Mouse (Mus musculus) MEL (cell line): ENCODE data around the gene Rhoh. TPM values are rescaled to one million over a fixed set of nuclear protein-coding genes. Genes with fewer than 3 reads are reported as not detected.

Experiments used
- DNase-seq: peaks from one replicate; pipeline ENCODE4 v3.0.0; 2011; ENCODE audit warnings: low read depth, low spot score
- H3K27ac ChIP-seq: 2 replicates; pipeline ENCODE4 v1.5.1; 2012; ENCODE audit warnings: low read depth, mild to moderate bottlenecking, control low read depth, low read length, moderate library complexity; ENCODE audit not compliant: control insufficient read depth
- H3K27me3 ChIP-seq, 2 experiments: fragments of 150-350 bp in 1 of 2; sonication (generic) in 1 of 2; 2 replicates each; pipeline ENCODE4 v1.6.1; 2012; ENCODE audit warnings: low read length in 2 of 2, mild to moderate bottlenecking in 2 of 2, improper control_type of control experiment in 1 of 2, moderate library complexity in 1 of 2; ENCODE audit not compliant: insufficient read depth in 2 of 2, control insufficient read depth in 1 of 2
- H3K36me3 ChIP-seq, 2 experiments: 2 replicates each; pipeline ENCODE4 v1.6.1; 2012 to 2014; ENCODE audit warnings: low read length in 2 of 2, improper control_type of control experiment in 1 of 2, inconsistent platforms in 1 of 2, mild to moderate bottlenecking in 1 of 2; ENCODE audit not compliant: insufficient read depth in 2 of 2, control insufficient read depth in 1 of 2
- H3K4me1 ChIP-seq, 2 experiments: fragments of 150-350 bp in 1 of 2; sonication (generic) in 1 of 2; 2 replicates each; pipeline ENCODE4 v1.6.1; 2012; ENCODE audit warnings: low read length in 2 of 2, improper control_type of control experiment in 1 of 2, mild to moderate bottlenecking in 1 of 2; ENCODE audit not compliant: insufficient read depth in 2 of 2, control insufficient read depth in 1 of 2
- H3K4me3 ChIP-seq, 2 experiments: fragments of 150-350 bp in 1 of 2; sonication (generic) in 1 of 2; 2 replicates each; pipeline ENCODE4 v1.5.1; 2012; ENCODE audit warnings: low read depth in 2 of 2, low read length in 2 of 2, mild to moderate bottlenecking in 2 of 2, moderate library complexity in 2 of 2, control low read depth in 1 of 2, improper control_type of control experiment in 1 of 2; ENCODE audit not compliant: control insufficient read depth in 1 of 2, insufficient read depth in 1 of 2
- H3K79me2 ChIP-seq: 2 replicates; pipeline ENCODE4 v1.6.1; 2012; ENCODE audit warnings: mild to moderate bottlenecking, low read length, moderate library complexity; ENCODE audit not compliant: control insufficient read depth, poor library complexity, insufficient read depth
- H3K9ac ChIP-seq: 2 replicates; pipeline ENCODE4 v1.6.1; 2012; ENCODE audit warnings: low read depth, mild to moderate bottlenecking, control low read depth, low read length, moderate library complexity; ENCODE audit not compliant: control insufficient read depth, poor library complexity, severe bottlenecking
- H3K9me3 ChIP-seq: fragments of 150-350 bp; sonication (generic); replicated peaks from 2 replicates; pipeline ENCODE4 v1.6.1; 2012; ENCODE audit warnings: mild to moderate bottlenecking, low read length, improper control_type of control experiment, moderate library complexity; ENCODE audit not compliant: insufficient read depth
- CTCF ChIP-seq, 3 experiments: IDR thresholded peaks in 2 of 3; conservative IDR thresholded peaks in 1 of 3; 2 replicates each; pipeline ENCODE4 v1.5.1; 2011 to 2012; ENCODE audit warnings: low read length in 3 of 3, low read depth in 2 of 3, mild to moderate bottlenecking in 2 of 3, improper control_type of control experiment in 1 of 3, inconsistent platforms in 1 of 3, mixed read lengths in 1 of 3, moderate library complexity in 1 of 3; ENCODE audit not compliant: control insufficient read depth in 1 of 3, insufficient read depth in 1 of 3, poor library complexity in 1 of 3, severe bottlenecking in 1 of 3
- E2F4 ChIP-seq: IDR thresholded peaks from 2 replicates; pipeline ENCODE4 v1.6.1; 2011; ENCODE audit warnings: low read depth, low read length, improper control_type of control experiment, borderline replicate concordance
- EP300 ChIP-seq, 2 experiments: IDR thresholded peaks; 2 replicates each; pipeline ENCODE4 v1.6.1; 2011; ENCODE audit warnings: improper control_type of control experiment in 2 of 2, low read length in 2 of 2, low read depth in 1 of 2, mild to moderate bottlenecking in 1 of 2
- GATA1 ChIP-seq: IDR thresholded peaks from 2 replicates; pipeline ENCODE4 v1.6.1; 2011; ENCODE audit warnings: low read depth, low read length, improper control_type of control experiment
- JUND ChIP-seq: IDR thresholded peaks from 2 replicates; pipeline ENCODE4 v1.6.1; 2011; ENCODE audit warnings: low read depth, mild to moderate bottlenecking, improper control_type of control experiment, low read length
- KAT2A ChIP-seq: conservative IDR thresholded peaks from 2 replicates; pipeline ENCODE4 v1.6.1; 2012; ENCODE audit warnings: low read depth, low read length, improper control_type of control experiment, inconsistent platforms
- MAX ChIP-seq: IDR thresholded peaks from 2 replicates; pipeline ENCODE4 v1.6.1; 2011; ENCODE audit warnings: low read length, improper control_type of control experiment
- MXI1 ChIP-seq: IDR thresholded peaks from 2 replicates; pipeline ENCODE4 v1.6.1; 2011; ENCODE audit warnings: mild to moderate bottlenecking, low read depth, low read length, improper control_type of control experiment
- MYB ChIP-seq: IDR thresholded peaks from 2 replicates; pipeline ENCODE4 v1.6.1; 2011; ENCODE audit warnings: mild to moderate bottlenecking, low read depth, low read length, improper control_type of control experiment
- MYC ChIP-seq: IDR thresholded peaks from 2 replicates; pipeline ENCODE4 v1.6.1; 2011; ENCODE audit warnings: low read depth, mild to moderate bottlenecking, low read length, improper control_type of control experiment, moderate library complexity
- NELFE ChIP-seq: IDR thresholded peaks from 2 replicates; pipeline ENCODE4 v1.6.1; 2011; ENCODE audit warnings: low read depth, low read length, improper control_type of control experiment
- POLR2A ChIP-seq, 2 experiments: IDR thresholded peaks; 2 replicates each; pipeline ENCODE4 v1.6.1; 2011 to 2012; ENCODE audit warnings: low read length in 2 of 2, mild to moderate bottlenecking in 2 of 2, control low read depth in 1 of 2, improper control_type of control experiment in 1 of 2, low read depth in 1 of 2, moderate library complexity in 1 of 2; ENCODE audit not compliant: control insufficient read depth in 1 of 2, insufficient read depth in 1 of 2, poor library complexity in 1 of 2
- POLR2AphosphoS5 ChIP-seq: IDR thresholded peaks from 2 replicates; pipeline ENCODE4 v1.6.1; 2012; ENCODE audit warnings: low read depth, borderline replicate concordance, mild to moderate bottlenecking, inconsistent platforms, low read length, moderate library complexity, mixed read lengths
- RAD21 ChIP-seq: IDR thresholded peaks from 2 replicates; pipeline ENCODE4 v1.6.1; 2011; ENCODE audit warnings: mild to moderate bottlenecking, low read depth, low read length, improper control_type of control experiment
- TBP ChIP-seq: IDR thresholded peaks from 2 replicates; pipeline ENCODE4 v1.8.0; 2011; ENCODE audit warnings: low read depth, low read length, improper control_type of control experiment
- USF1 ChIP-seq: IDR thresholded peaks from 2 replicates; pipeline ENCODE4 v1.6.1; 2014; ENCODE audit warnings: low read depth, mild to moderate bottlenecking, inconsistent platforms, low read length, improper control_type of control experiment, moderate library complexity
- ZC3H11A ChIP-seq: IDR thresholded peaks from 2 replicates; pipeline ENCODE4 v1.6.1; 2012; ENCODE audit warnings: low read depth, mild to moderate bottlenecking, inconsistent platforms, low read length, improper control_type of control experiment
- ZKSCAN1 ChIP-seq: IDR thresholded peaks from 2 replicates; pipeline ENCODE4 v1.6.1; 2012; ENCODE audit warnings: low read depth, mild to moderate bottlenecking, inconsistent platforms, low read length, improper control_type of control experiment, moderate library complexity
- ZMIZ1 ChIP-seq: IDR thresholded peaks from 2 replicates; pipeline ENCODE4 v1.6.1; 2012; ENCODE audit warnings: low read depth, mild to moderate bottlenecking, inconsistent platforms, low read length, improper control_type of control experiment, moderate library complexity
- ZNF384 ChIP-seq: IDR thresholded peaks from 2 replicates; pipeline ENCODE4 v1.6.1; 2012; ENCODE audit warnings: low read depth, mild to moderate bottlenecking, inconsistent platforms, low read length, improper control_type of control experiment
- polyA plus RNA-seq, 2 experiments: library from polyadenylated mRNA; stranded (reverse) in 1 of 2; unstranded in 1 of 2; fragments of >175 nt in 1 of 2; fragments of >200 nt in 1 of 2; gene quantifications; 2 replicates each; pipeline versions ENCODE4 v1.2.1 to v1.2.4; 2012; ENCODE audit warnings: low replicate concordance in 2 of 2, low read depth in 1 of 2; ENCODE audit not compliant: insufficient read length in 2 of 2, insufficient read depth in 1 of 2, missing spikeins in 1 of 2
- total RNA-seq: library from RNA; depleted of rRNA; stranded (reverse); fragments of 300-350 nt; gene quantifications from 2 replicates; pipeline ENCODE4 v1.2.3, GENCODE M21; 2012

The Rhoh gene
- total and polyA plus RNA-seq, 3 experiments = 0.15 to 0.31 TPM; not detected in 1

DNA sequence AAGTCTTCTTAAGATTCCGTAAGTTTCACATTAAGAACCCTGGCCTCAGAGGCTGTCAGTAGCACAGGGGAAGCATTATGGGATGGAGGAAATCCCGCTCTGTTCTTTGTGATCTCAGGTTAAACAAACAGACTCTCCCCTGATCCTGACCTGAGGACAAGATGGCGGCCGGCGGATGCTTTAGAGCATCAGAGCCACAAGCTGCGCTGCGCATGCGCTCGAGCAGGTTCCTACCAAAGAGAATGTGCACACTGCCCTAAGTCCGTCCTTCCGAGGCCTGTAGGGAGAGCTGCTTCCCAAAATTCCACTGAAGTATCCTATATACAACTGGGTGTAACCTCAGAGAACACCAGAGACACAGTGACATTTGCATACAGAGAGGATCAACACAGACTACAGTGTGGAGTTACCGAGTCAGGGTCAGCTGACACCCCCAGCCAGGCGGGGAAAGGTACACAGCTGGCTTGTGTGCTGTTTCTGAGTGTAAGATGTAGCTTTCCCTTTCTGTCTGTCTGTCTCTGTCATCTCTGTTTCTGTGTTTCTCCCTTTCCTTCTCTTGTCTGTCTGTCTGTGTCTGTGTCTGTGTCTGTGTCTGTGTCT is 10.4 kb downstream of the Rhoh start:
- H3K79me2 ChIP-seq = no peaks in the 10 kb centered on the region
- H3K27me3 ChIP-seq = no peaks in the 10 kb centered on the region
- peaks cover 0 to 35% of the 10 kb centered on the region in 2 experiments; a peak in 2 of 4 replicates for H3K36me3 ChIP-seq
- H3K27ac ChIP-seq = no peak overlapping the region
- no peak overlapping the region for H3K4me3 ChIP-seq
- TF ChIP-seq ZNF384 (no peak), ZMIZ1 (no peak), GATA1 (no peak), JUND (no peak), EP300 (IDR thresholded peaks at IDR 0.05; ENCODE audit: low read depth in 1 of 2, low read length in 2 of 2) (no peak), POLR2AphosphoS5 (no peak), MYC (no peak), ZKSCAN1 (no peak), TBP (no peak), NELFE (no peak), MXI1 (no peak)
- peaks cover 7 to 34% of the 10 kb centered on the region in 2 experiments for H3K4me1 ChIP-seq
- no peak for DNase-seq
- H3K9me3 ChIP-seq = no peaks in the 10 kb centered on the region
- H3K9ac ChIP-seq = no peak overlapping the region

DNA sequence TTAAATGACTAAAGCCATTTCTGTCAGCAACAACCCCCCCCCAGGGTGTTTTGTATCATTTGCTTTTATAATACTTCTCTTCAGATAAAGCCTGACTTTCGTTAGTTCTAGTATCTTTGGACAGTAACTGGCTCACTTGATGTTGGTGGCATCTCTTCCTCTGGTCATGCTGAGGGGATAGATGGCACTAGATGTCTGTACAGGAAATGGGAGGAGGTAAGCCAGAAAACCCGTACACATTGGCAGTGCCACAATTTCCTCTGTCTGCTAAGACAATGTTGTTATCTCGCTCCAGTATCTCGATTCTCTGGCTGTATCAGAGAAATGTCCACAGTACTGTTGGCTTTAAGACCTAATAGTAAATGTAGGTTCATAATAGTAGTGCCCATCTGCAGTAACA is 12.2 kb downstream of the Rhoh start:
- H3K9ac ChIP-seq = no peak overlapping the region
- no peak overlapping the region for H3K27ac ChIP-seq
- peaks cover 8 to 26% of the 10 kb centered on the region in 2 experiments for H3K4me1 ChIP-seq
- no peak overlapping the region for H3K4me3 ChIP-seq
- TF ChIP-seq ZC3H11A (no peak), GATA1 (peak; percentile 70), EP300 (IDR thresholded peaks at IDR 0.05; ENCODE audit: low read depth in 1 of 2, low read length in 2 of 2) (peak in 1 of 2 experiments; percentile 17; a peak in 1 of 4 replicates)
- TF ChIP-seq, all 39 proteins: peak for 2
- Histone ChIP-seq H3K79me2 (no peaks in the 10 kb centered on the region), H3K9me3 (no peaks in the 10 kb centered on the region), H3K27me3 (no peaks in the 10 kb centered on the region), H3K36me3 (peaks cover 0 to 23% of the 10 kb centered on the region in 2 experiments; a peak in 2 of 4 replicates)
- DNase-seq = no peak

DNA sequence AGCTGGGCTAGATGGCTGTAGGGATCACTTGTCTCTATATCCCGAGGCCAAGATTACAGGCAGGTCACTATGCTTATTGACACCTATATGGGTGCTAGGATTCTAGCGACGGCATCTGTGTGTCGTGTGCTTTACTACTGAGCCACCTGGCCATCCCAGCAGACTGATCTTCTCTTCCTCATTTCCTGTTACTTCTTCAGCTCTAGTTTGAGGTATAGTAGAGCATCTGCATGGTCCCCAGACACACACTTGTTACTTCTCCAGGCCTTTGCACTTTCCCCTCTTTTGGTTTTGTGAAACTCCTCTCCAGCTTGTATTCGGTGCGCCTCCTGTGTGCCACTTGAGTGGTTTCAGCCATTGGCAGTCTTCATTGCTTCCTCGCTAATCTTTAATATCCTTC is 14.3 kb downstream of the Rhoh start:
- DNase-seq = no peak
- peaks cover 0 to 20% of the 10 kb centered on the region in 2 experiments; a peak in 2 of 4 replicates for H3K36me3 ChIP-seq
- peaks cover 9 to 24% of the 10 kb centered on the region in 2 experiments for H3K4me1 ChIP-seq
- no peak overlapping the region for H3K27ac ChIP-seq
- H3K79me2 ChIP-seq = no peaks in the 10 kb centered on the region
- TF ChIP-seq ZKSCAN1 (no peak), MYB (no peak), ZNF384 (no peak), USF1 (no peak), CTCF (IDR thresholded peaks at IDR 0.05 in 2 of 3, conservative IDR thresholded peaks at IDR 0.05 in 1 of 3; ENCODE audit: control insufficient read depth in 1 of 3, insufficient read depth in 1 of 3, low read depth in 2 of 3, low read length in 3 of 3, poor library complexity in 1 of 3, severe bottlenecking in 1 of 3) (no peak), MAX (no peak), EP300 (IDR thresholded peaks at IDR 0.05; ENCODE audit: low read depth in 1 of 2, low read length in 2 of 2) (no peak), KAT2A (no peak), E2F4 (no peak), TBP (no peak), MYC (no peak), POLR2A (IDR thresholded peaks at IDR 0.05; ENCODE audit: control insufficient read depth in 1 of 2, insufficient read depth in 1 of 2, low read depth in 1 of 2, low read length in 2 of 2, poor library complexity in 1 of 2) (no peak), RAD21 (no peak), ZC3H11A (no peak)
- H3K27me3 ChIP-seq = no peaks in the 10 kb centered on the region
- no peaks in the 10 kb centered on the region for H3K9me3 ChIP-seq
- no peak overlapping the region for H3K4me3 ChIP-seq
- H3K9ac ChIP-seq = no peak overlapping the region
